Mouse (Mus musculus): ENCODE measurements around the gene Moxd1. TPM values are rescaled to one million over a fixed set of nuclear protein-coding genes. Genes with fewer than 3 reads are reported as not detected.

The Moxd1 gene
- polyA plus RNA-seq (2015; fragmentation: Nextera tagmentation; extraction: Ambion mirVana), result 0.12 and 0.14 TPM in 2 replicates

GRCm38 (mm10) chr10:24223449-24224143, at the start of gene Moxd1:
Gene Moxd1 (plus strand): TSS chr10:24223517.
- WGBS (ENCODE audit: insufficient replicate concordance), result 2% methylated on average over 56 of the region's 56 CpGs
- H3K4me2 ChIP-seq, result peak within 1 kb of the TSS; percentile 58
- no peaks in the 10 kb centered on the region for H3K36me3 ChIP-seq (replicated peaks)
- H3K9me3 ChIP-seq (replicated peaks), result no peaks in the 10 kb centered on the region
- peaks cover 35% of the 10 kb centered on the region for H3K27me3 ChIP-seq
- H3K4me3 ChIP-seq (replicated peaks), result peak within 1 kb of the TSS; percentile 32
- ATAC-seq (ENCODE audit: insufficient read depth), result no peak
- H3K9ac ChIP-seq, result no peak within 1 kb of the TSS
- H3K4me1 ChIP-seq (replicated peaks), result peaks cover 6% of the 10 kb centered on the region; the same call in 1 of the 2 replicates
- no peak within 1 kb of the TSS for H3K27ac ChIP-seq (replicated peaks)

GRCm38 (mm10) chr10:24190392-24190791, 32.9 kb upstream of the Moxd1 start:
- Histone ChIP-seq H3K4me2 (no peak overlapping the region), H3K9me3 (replicated peaks) (no peaks in the 10 kb centered on the region), H3K27me3 (no peaks in the 10 kb centered on the region), H3K36me3 (replicated peaks) (peaks cover 20% of the 10 kb centered on the region), H3K4me3 (replicated peaks) (no peak overlapping the region), H3K9ac (no peak overlapping the region), H3K4me1 (replicated peaks) (no peaks in the 10 kb centered on the region), H3K27ac (replicated peaks) (no peak overlapping the region)
- ATAC-seq (ENCODE audit: insufficient read depth), result no peak
- WGBS (ENCODE audit: insufficient replicate concordance), result 68% methylated on average over 7 of the region's 7 CpGs

- 58% methylated on average over 1 of the region's 1 CpGs for WGBS (ENCODE audit: insufficient replicate concordance)
- Histone ChIP-seq H3K27me3 (no peaks in the 10 kb centered on the region), H3K4me3 (replicated peaks) (no peak overlapping the region), H3K9me3 (replicated peaks) (no peaks in the 10 kb centered on the region), H3K9ac (no peak overlapping the region), H3K4me1 (replicated peaks) (no peaks in the 10 kb centered on the region), H3K27ac (replicated peaks) (no peak overlapping the region), H3K36me3 (replicated peaks) (peaks cover 10% of the 10 kb centered on the region; the same call in 1 of the 2 replicates), H3K4me2 (no peak overlapping the region)
- ATAC-seq (ENCODE audit: insufficient read depth), result no peak
Observed at GRCm38 (mm10) chr10:24191977-24192376, 31.3 kb upstream of the Moxd1 start.

- 73% methylated on average over 12 of the region's 12 CpGs for WGBS (ENCODE audit: insufficient replicate concordance)
- H3K4me2 ChIP-seq, result no peak overlapping the region
- H3K4me1 ChIP-seq (replicated peaks), result no peaks in the 10 kb centered on the region
- H3K4me3 ChIP-seq (replicated peaks), result no peak overlapping the region
- no peak overlapping the region for H3K9ac ChIP-seq
- no peaks in the 10 kb centered on the region for H3K36me3 ChIP-seq (replicated peaks)
- H3K9me3 ChIP-seq (replicated peaks), result no peaks in the 10 kb centered on the region
- ATAC-seq (ENCODE audit: insufficient read depth), result no peak
- no peak overlapping the region for H3K27ac ChIP-seq (replicated peaks)
- H3K27me3 ChIP-seq, result no peaks in the 10 kb centered on the region
Observed at GRCm38 (mm10) chr10:24199303-24199702, 24.0 kb upstream of the Moxd1 start.

- WGBS (ENCODE audit: insufficient replicate concordance), result 60% methylated on average over 3 of the region's 3 CpGs
- Histone ChIP-seq H3K36me3 (replicated peaks) (no peaks in the 10 kb centered on the region), H3K27ac (replicated peaks) (no peak overlapping the region), H3K9ac (no peak overlapping the region), H3K4me1 (replicated peaks) (no peaks in the 10 kb centered on the region), H3K4me3 (replicated peaks) (no peak overlapping the region), H3K9me3 (replicated peaks) (no peaks in the 10 kb centered on the region), H3K27me3 (no peaks in the 10 kb centered on the region), H3K4me2 (no peak overlapping the region)
- no peak for ATAC-seq (ENCODE audit: insufficient read depth)
Observed at GRCm38 (mm10) chr10:24200099-24200498, 23.2 kb upstream of the Moxd1 start.

GRCm38 (mm10) chr10:24210075-24210474, 13.2 kb upstream of the Moxd1 start:
- Histone ChIP-seq H3K4me3 (replicated peaks) (no peak overlapping the region), H3K9me3 (replicated peaks) (no peaks in the 10 kb centered on the region), H3K27ac (replicated peaks) (no peak overlapping the region), H3K27me3 (no peaks in the 10 kb centered on the region), H3K9ac (no peak overlapping the region), H3K4me1 (replicated peaks) (no peaks in the 10 kb centered on the region), H3K4me2 (no peak overlapping the region), H3K36me3 (replicated peaks) (no peaks in the 10 kb centered on the region)
- 61% methylated on average over 6 of the region's 6 CpGs for WGBS (ENCODE audit: insufficient replicate concordance)
- ATAC-seq (ENCODE audit: insufficient read depth), result no peak

- H3K4me1 ChIP-seq (replicated peaks), result no peaks in the 10 kb centered on the region
- no peaks in the 10 kb centered on the region for H3K36me3 ChIP-seq (replicated peaks)
- H3K9ac ChIP-seq, result no peak overlapping the region
- no peaks in the 10 kb centered on the region for H3K9me3 ChIP-seq (replicated peaks)
- 57% methylated on average over 5 of the region's 5 CpGs for WGBS (ENCODE audit: insufficient replicate concordance)
- H3K27me3 ChIP-seq, result no peaks in the 10 kb centered on the region
- no peak overlapping the region for H3K4me2 ChIP-seq
- ATAC-seq (ENCODE audit: insufficient read depth), result no peak
- H3K4me3 ChIP-seq (replicated peaks), result no peak overlapping the region
- no peak overlapping the region for H3K27ac ChIP-seq (replicated peaks)
Observed at GRCm38 (mm10) chr10:24213297-24213696, 10.0 kb upstream of the Moxd1 start.

- no peak overlapping the region for H3K9ac ChIP-seq
Observed at GRCm38 (mm10) chr10:24217558-24218268, 5.6 kb upstream of the Moxd1 start.

GRCm38 (mm10) chr10:24220931-24221330, 2.4 kb upstream of the Moxd1 start:
- Histone ChIP-seq H3K36me3 (replicated peaks) (no peaks in the 10 kb centered on the region), H3K9ac (no peak overlapping the region), H3K4me3 (replicated peaks) (no peak overlapping the region), H3K4me1 (replicated peaks) (peaks cover 6% of the 10 kb centered on the region; the same call in 1 of the 2 replicates), H3K27ac (replicated peaks) (no peak overlapping the region), H3K4me2 (no peak overlapping the region), H3K27me3 (peaks cover 35% of the 10 kb centered on the region), H3K9me3 (replicated peaks) (no peaks in the 10 kb centered on the region)
- 66% methylated on average over 5 of the region's 5 CpGs for WGBS (ENCODE audit: insufficient replicate concordance)
- ATAC-seq (ENCODE audit: insufficient read depth), result no peak

More at GRCm38 (mm10) chr10:24217558-24218268, 5.6 kb upstream of the Moxd1 start:
- Histone ChIP-seq H3K4me1 (replicated peaks) (no peaks in the 10 kb centered on the region), H3K27ac (replicated peaks) (no peak overlapping the region), H3K27me3 (peaks cover 8% of the 10 kb centered on the region), H3K9me3 (replicated peaks) (no peaks in the 10 kb centered on the region), H3K36me3 (replicated peaks) (no peaks in the 10 kb centered on the region), H3K4me3 (replicated peaks) (no peak overlapping the region), H3K4me2 (no peak overlapping the region)
- no peak for ATAC-seq (ENCODE audit: insufficient read depth)
- 36% methylated on average over 6 of the region's 6 CpGs for WGBS (ENCODE audit: insufficient replicate concordance)

- no peak overlapping the region for H3K9ac ChIP-seq
- no peak for ATAC-seq (ENCODE audit: insufficient read depth)
- peak overlapping the region; percentile 32; the same call in 1 of the 2 replicates for H3K4me3 ChIP-seq (replicated peaks)
Observed at GRCm38 (mm10) chr10:24222911-24223310, 406 bp upstream of the Moxd1 start.

GRCm38 (mm10) chr10:24224591-24224990, 1.3 kb downstream of the Moxd1 start:
- 24% methylated on average over 8 of the region's 8 CpGs for WGBS (ENCODE audit: insufficient replicate concordance)
- Histone ChIP-seq H3K4me1 (replicated peaks) (peaks cover 6% of the 10 kb centered on the region; the same call in 1 of the 2 replicates), H3K4me2 (no peak overlapping the region)

More at GRCm38 (mm10) chr10:24222911-24223310, 406 bp upstream of the Moxd1 start:
- peaks cover 6% of the 10 kb centered on the region; the same call in 1 of the 2 replicates for H3K4me1 ChIP-seq (replicated peaks)
- WGBS (ENCODE audit: insufficient replicate concordance), result 25% methylated on average over 6 of the region's 6 CpGs
- peak overlapping the region; percentile 58 for H3K4me2 ChIP-seq
- H3K36me3 ChIP-seq (replicated peaks), result no peaks in the 10 kb centered on the region
- H3K27ac ChIP-seq (replicated peaks), result no peak overlapping the region
- H3K27me3 ChIP-seq, result peaks cover 35% of the 10 kb centered on the region
- H3K9me3 ChIP-seq (replicated peaks), result no peaks in the 10 kb centered on the region

More at GRCm38 (mm10) chr10:24224591-24224990, 1.3 kb downstream of the Moxd1 start:
- H3K27ac ChIP-seq (replicated peaks), result no peak overlapping the region
- ATAC-seq (ENCODE audit: insufficient read depth), result no peak
- H3K36me3 ChIP-seq (replicated peaks), result no peaks in the 10 kb centered on the region
- H3K9me3 ChIP-seq (replicated peaks), result no peaks in the 10 kb centered on the region
- H3K27me3 ChIP-seq, result peaks cover 35% of the 10 kb centered on the region
- H3K9ac ChIP-seq, result no peak overlapping the region
- H3K4me3 ChIP-seq (replicated peaks), result no peak overlapping the region

All from liver, embryonic 15.5 days (tissue).